Mouse (Mus musculus): ENCODE measurements at regions not wholly inside any gene's neighbourhood (a gene's known extent, or its start where the extent isn't known, plus 50 kb on each side); places are given as distances from the start of the nearest gene placed in this dataset.

GRCm38 (mm10) chr2:75464429-75464828, 194.6 kb upstream of the Hnrnpa3 start:
- TF ChIP-seq CTCF (IDR thresholded peaks at IDR 0.05; ENCODE audit: insufficient read depth, low read length) (no peak), POLR2A (IDR thresholded peaks at IDR 0.05; ENCODE audit: borderline replicate concordance, extremely low read depth, low read depth, low read length) (no peak)
